Mouse (Mus musculus): ENCODE data around the gene Vkorc1l1. TPM values are rescaled to one million over a fixed set of nuclear protein-coding genes. Genes with fewer than 3 reads are reported as not detected.
"Not testable (repeated sequence)": the region's sequence is repeated elsewhere in the genome, so short reads cannot be mapped to it uniquely, and the experiment has no call there.

Gene Vkorc1l1
- polyA plus RNA-seq, 2 experiments = 26.1 to 35.7 TPM

DNA sequence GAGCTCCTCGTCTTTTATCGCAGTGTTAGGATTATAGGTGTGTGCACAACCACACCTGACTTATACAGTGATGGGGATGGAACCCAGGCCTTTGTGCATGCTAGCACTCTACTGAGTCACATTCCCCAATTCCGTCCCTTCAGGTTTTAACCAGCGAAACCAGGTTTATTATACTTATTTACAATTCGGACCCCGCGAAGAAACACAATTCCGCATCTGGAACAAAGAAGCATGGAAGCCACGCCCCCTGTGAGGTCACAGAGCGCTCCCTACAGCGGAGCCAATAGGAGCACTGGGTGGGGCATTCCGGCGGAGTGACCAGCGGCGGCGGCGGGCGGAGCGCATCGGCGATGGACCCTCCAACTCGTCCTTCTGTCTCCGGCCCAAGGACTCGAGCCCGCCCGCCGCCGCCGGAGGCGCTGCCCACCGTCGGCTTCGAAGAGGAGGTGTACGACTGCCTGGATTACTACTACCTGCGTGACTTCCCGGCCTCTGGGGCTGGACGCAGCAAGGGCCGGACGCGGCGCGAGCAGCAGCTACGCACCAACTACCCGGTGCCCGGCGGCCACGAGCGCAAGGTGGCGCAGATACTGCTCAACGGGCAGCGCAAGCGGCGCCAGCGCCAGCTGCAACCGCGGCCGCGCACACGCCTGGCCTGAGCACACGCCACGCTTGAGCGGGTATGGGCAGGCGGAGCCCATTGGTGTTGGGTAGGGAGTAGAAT, 33.4 kb upstream of the Vkorc1l1 start, which contains the start of gene Nupr1l:
TSS of gene Nupr1l (plus strand) at position 299 of the 724 bp plus-strand sequence.
- H3K4me1 ChIP-seq (ENCODE audit: control insufficient read depth, insufficient read depth, low read length) = 0 out of 2 replicates have a peak, but pooled peaks cover 4% of the 10 kb centered on the region
- peak within 1 kb of the TSS; percentile 63 for H3K4me3 ChIP-seq (replicated peaks; ENCODE audit: low read length)
- WGBS = under 1% methylated on average over 63 of the region's 63 CpGs
- no peaks in the 10 kb centered on the region for H3K27me3 ChIP-seq (ENCODE audit: control insufficient read depth, insufficient read depth, low read length)
- H3K36me3 ChIP-seq (ENCODE audit: control insufficient read depth, insufficient read depth, low read length) = 0 out of 2 replicates have a peak, but pooled peaks cover 4% of the 10 kb centered on the region
- peak within 1 kb of the TSS; percentile 80 for H3K9ac ChIP-seq (ENCODE audit: low read depth, low read length, severe bottlenecking)
- DNase-seq (ENCODE audit: low spot score) (peak; percentile 97), ATAC-seq (ENCODE audit: low FRiP score, low read depth) (peak; percentile 98)
- H3K27ac ChIP-seq (replicated peaks; ENCODE audit: low read depth, low read length) = peak within 1 kb of the TSS; percentile 76
- peak within 1 kb of the TSS; percentile 79 for H3K4me2 ChIP-seq (replicated peaks; ENCODE audit: low read depth, low read length, severe bottlenecking)
- H3K9me3 ChIP-seq (ENCODE audit: control insufficient read depth, low read length) = no peaks in the 10 kb centered on the region
- no peak for TF ChIP-seq POLR2A (IDR thresholded peaks at IDR 0.05; ENCODE audit: borderline replicate concordance, extremely low read depth, insufficient read depth, insufficient read length)

DNA sequence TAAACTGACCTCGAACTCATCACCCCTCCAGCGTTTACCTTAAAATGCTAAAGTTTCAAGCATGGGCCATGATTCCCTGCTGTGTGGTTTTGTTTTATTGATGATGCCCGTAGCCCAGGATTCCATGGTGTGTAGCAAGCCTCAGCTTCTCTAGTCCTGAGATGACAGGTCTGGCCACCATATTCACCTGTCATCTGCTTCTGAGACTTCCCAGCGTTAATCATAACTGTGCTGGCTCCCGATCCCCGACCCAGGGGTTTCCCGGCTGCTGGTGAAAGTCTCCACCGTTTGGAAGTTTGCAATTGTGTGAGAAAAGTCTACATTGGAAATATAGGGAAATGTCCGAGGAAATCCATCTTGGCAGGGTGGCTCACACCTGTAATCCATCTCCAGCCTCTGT, 32.6 kb upstream of the Vkorc1l1 start:
- ATAC-seq (ENCODE audit: low FRiP score, low read depth) (no peak), DNase-seq (ENCODE audit: low spot score) (no peak)
- Histone ChIP-seq H3K9ac (ENCODE audit: low read depth, low read length, severe bottlenecking) (peak overlapping the region; percentile 80; the same call in 1 of the 2 replicates), H3K36me3 (ENCODE audit: control insufficient read depth, insufficient read depth, low read length) (0 out of 2 replicates have a peak, but pooled peaks cover 1% of the 10 kb centered on the region), H3K4me3 (replicated peaks; ENCODE audit: low read length) (peak overlapping the region; percentile 63), H3K4me1 (ENCODE audit: control insufficient read depth, insufficient read depth, low read length) (0 out of 2 replicates have a peak, but pooled peaks cover 4% of the 10 kb centered on the region), H3K4me2 (replicated peaks; ENCODE audit: low read depth, low read length, severe bottlenecking) (peak overlapping the region; percentile 79), H3K27ac (replicated peaks; ENCODE audit: low read depth, low read length) (no peak overlapping the region), H3K9me3 (ENCODE audit: control insufficient read depth, low read length) (no peaks in the 10 kb centered on the region), H3K27me3 (ENCODE audit: control insufficient read depth, insufficient read depth, low read length) (no peaks in the 10 kb centered on the region)
- no peak for TF ChIP-seq POLR2A (IDR thresholded peaks at IDR 0.05; ENCODE audit: borderline replicate concordance, extremely low read depth, insufficient read depth, insufficient read length)
- WGBS = 71% methylated on average over 9 of the region's 9 CpGs

DNA sequence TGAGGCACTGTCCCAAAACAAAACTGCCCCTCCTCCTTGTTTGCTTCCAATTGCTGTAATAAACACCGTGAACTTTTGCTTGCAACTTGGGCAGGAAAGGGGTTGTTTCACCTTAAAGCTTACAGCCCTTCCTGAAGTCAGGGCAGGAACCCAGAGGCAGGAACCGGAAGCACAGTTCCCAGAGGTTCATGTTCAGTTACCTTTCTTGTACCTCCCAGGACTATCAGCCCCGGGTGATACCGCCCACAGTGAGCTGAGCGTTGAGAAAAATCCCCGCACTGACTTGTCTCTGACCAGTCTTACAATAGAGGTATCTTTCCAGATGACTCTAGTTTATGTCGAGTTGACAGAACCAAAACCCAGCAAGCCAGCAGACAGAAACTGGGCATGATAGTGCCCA, 32.2 kb upstream of the Vkorc1l1 start:
- WGBS = 78% methylated on average over 7 of the region's 7 CpGs
- TF ChIP-seq POLR2A (IDR thresholded peaks at IDR 0.05; ENCODE audit: borderline replicate concordance, extremely low read depth, insufficient read depth, insufficient read length) = no peak
- 0 out of 2 replicates have a peak, but pooled peaks cover 4% of the 10 kb centered on the region for H3K4me1 ChIP-seq (ENCODE audit: control insufficient read depth, insufficient read depth, low read length)
- no peak for DNase-seq (ENCODE audit: low spot score)
- ATAC-seq (ENCODE audit: low FRiP score, low read depth) = no peak
- 0 out of 2 replicates have a peak overlapping the region, but pooled peaks have one; percentile 79 for H3K4me2 ChIP-seq (replicated peaks; ENCODE audit: low read depth, low read length, severe bottlenecking)
- no peaks in the 10 kb centered on the region for H3K27me3 ChIP-seq (ENCODE audit: control insufficient read depth, insufficient read depth, low read length)
- no peaks in the 10 kb centered on the region for H3K36me3 ChIP-seq (ENCODE audit: control insufficient read depth, insufficient read depth, low read length)
- H3K4me3 ChIP-seq (replicated peaks; ENCODE audit: low read length) = no peak overlapping the region
- H3K9me3 ChIP-seq (ENCODE audit: control insufficient read depth, low read length) = no peaks in the 10 kb centered on the region
- no peak overlapping the region for H3K27ac ChIP-seq (replicated peaks; ENCODE audit: low read depth, low read length)
- no peak overlapping the region for H3K9ac ChIP-seq (ENCODE audit: low read depth, low read length, severe bottlenecking)

DNA sequence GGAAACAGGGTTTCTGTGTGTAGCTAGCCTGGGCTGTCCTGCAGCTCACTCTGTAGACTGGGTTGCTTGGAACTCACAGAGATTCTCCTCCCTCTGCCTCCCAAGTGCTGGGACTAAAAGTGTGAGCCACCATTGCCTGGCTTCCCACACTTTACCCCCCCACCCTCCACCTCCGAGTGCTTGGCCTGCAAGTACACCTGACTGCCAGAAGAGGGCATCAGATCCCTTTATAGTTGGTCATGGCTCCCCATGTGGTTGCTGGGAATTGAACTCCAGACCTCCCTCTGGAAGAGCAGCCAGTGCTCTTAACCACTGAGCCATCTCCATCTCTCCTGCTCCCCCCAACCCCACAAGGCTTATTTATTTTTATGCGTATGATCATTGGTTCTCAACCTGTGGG, 27.7 kb upstream of the Vkorc1l1 start:
- Histone ChIP-seq H3K4me1 (ENCODE audit: control insufficient read depth, insufficient read depth, low read length) (0 out of 2 replicates have a peak, but pooled peaks cover 2% of the 10 kb centered on the region), H3K36me3 (ENCODE audit: control insufficient read depth, insufficient read depth, low read length) (no peaks in the 10 kb centered on the region), H3K4me2 (replicated peaks; ENCODE audit: low read depth, low read length, severe bottlenecking) (no peak overlapping the region)

DNA sequence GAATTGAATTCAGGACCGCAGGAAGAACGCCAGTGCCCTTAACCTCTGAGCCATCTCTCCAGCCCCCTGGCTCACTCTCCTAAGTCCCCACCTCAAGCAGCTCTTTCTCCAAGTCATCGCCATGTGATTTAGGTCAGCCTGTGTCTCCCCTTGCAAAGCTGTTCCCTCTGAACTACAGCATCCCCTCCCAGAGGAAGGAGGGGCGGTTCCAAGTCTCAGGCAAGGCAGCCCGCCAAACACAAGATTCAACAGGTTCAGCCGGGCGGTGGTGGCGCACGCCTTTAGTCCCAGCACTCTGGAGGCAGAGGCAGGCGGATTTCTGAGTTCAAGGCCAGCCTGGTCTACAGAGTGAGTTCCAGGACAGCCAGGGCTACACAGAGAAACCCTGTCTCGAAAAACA, 26.3 kb upstream of the Vkorc1l1 start:
- not testable (repeated sequence) for H3K27ac ChIP-seq (replicated peaks; ENCODE audit: low read depth, low read length); H3K27me3 ChIP-seq (ENCODE audit: control insufficient read depth, insufficient read depth, low read length); H3K9ac ChIP-seq (ENCODE audit: low read depth, low read length, severe bottlenecking); H3K9me3 ChIP-seq (ENCODE audit: control insufficient read depth, low read length); H3K36me3 ChIP-seq (ENCODE audit: control insufficient read depth, insufficient read depth, low read length); ATAC-seq (ENCODE audit: low FRiP score, low read depth); DNase-seq (ENCODE audit: low spot score); H3K4me1 ChIP-seq (ENCODE audit: control insufficient read depth, insufficient read depth, low read length); H3K4me2 ChIP-seq (replicated peaks; ENCODE audit: low read depth, low read length, severe bottlenecking); H3K4me3 ChIP-seq (replicated peaks; ENCODE audit: low read length)
- 85% methylated on average over 10 of the region's 11 CpGs for WGBS

More for the DNA sequence above, 27.7 kb upstream of the Vkorc1l1 start:
- H3K27ac ChIP-seq (replicated peaks; ENCODE audit: low read depth, low read length) = no peak overlapping the region
- H3K4me3 ChIP-seq (replicated peaks; ENCODE audit: low read length) = no peak overlapping the region
- no peaks in the 10 kb centered on the region for H3K9me3 ChIP-seq (ENCODE audit: control insufficient read depth, low read length)
- no peak for TF ChIP-seq POLR2A (IDR thresholded peaks at IDR 0.05; ENCODE audit: borderline replicate concordance, extremely low read depth, insufficient read depth, insufficient read length)
- 31% methylated on average over 2 of the region's 2 CpGs for WGBS
- H3K27me3 ChIP-seq (ENCODE audit: control insufficient read depth, insufficient read depth, low read length) = no peaks in the 10 kb centered on the region
- ATAC-seq (ENCODE audit: low FRiP score, low read depth) = no peak
- no peak for DNase-seq (ENCODE audit: low spot score)
- no peak overlapping the region for H3K9ac ChIP-seq (ENCODE audit: low read depth, low read length, severe bottlenecking)
